Mouse (Mus musculus): ENCODE data around the gene Cntln. TPM values are rescaled to one million over a fixed set of nuclear protein-coding genes. Genes with fewer than 3 reads are reported as not detected.

Cntln gene
- polyA plus RNA-seq, 1 experiment from 2014 or later: 2.0 TPM

GRCm38 (mm10) chr4:85154361-85154760 lies 270.3 kb downstream of the Cntln start:
- Histone ChIP-seq H3K4me1 (ENCODE audit: insufficient read depth) (no peaks in the 10 kb centered on the region), H3K9ac (replicated peaks) (no peak overlapping the region), H3K27me3 (ENCODE audit: insufficient read depth, low read length) (no peaks in the 10 kb centered on the region), H3K36me3 (replicated peaks; ENCODE audit: insufficient read depth, low read length) (no peaks in the 10 kb centered on the region), H3K4me3 (ENCODE audit: low read depth, low read length) (no peak overlapping the region), H3K4me2 (ENCODE audit: low read depth, low read length) (no peak overlapping the region), H3K9me3 (ENCODE audit: low read length) (no peaks in the 10 kb centered on the region), H3K27ac (ENCODE audit: low read depth) (no peak overlapping the region)
- DNase-seq: no peak
- TF ChIP-seq EP300 (IDR thresholded peaks at IDR 0.05; ENCODE audit: low read depth) (no peak), CTCF (IDR thresholded peaks at IDR 0.05; ENCODE audit: low read depth) (no peak)
- no peak for ATAC-seq
- WGBS (ENCODE audit: insufficient replicate concordance): 78% methylated on average over 1 of the region's 1 CpGs

GRCm38 (mm10) chr4:85161156-85161555 lies 277.0 kb downstream of the Cntln start:
- H3K27me3 ChIP-seq (ENCODE audit: insufficient read depth, low read length): no peaks in the 10 kb centered on the region
- H3K4me2 ChIP-seq (ENCODE audit: low read depth, low read length): no peak overlapping the region
- WGBS (ENCODE audit: insufficient replicate concordance): 65% methylated on average over 4 of the region's 4 CpGs
- no peak overlapping the region for H3K9ac ChIP-seq (replicated peaks)
- H3K4me1 ChIP-seq (ENCODE audit: insufficient read depth): no peaks in the 10 kb centered on the region
- TF ChIP-seq EP300 (IDR thresholded peaks at IDR 0.05; ENCODE audit: low read depth): no peak
- TF ChIP-seq CTCF (IDR thresholded peaks at IDR 0.05; ENCODE audit: low read depth): no peak
- H3K27ac ChIP-seq (ENCODE audit: low read depth): no peak overlapping the region
- H3K4me3 ChIP-seq (ENCODE audit: low read depth, low read length): no peak overlapping the region
- H3K36me3 ChIP-seq (replicated peaks; ENCODE audit: insufficient read depth, low read length): no peaks in the 10 kb centered on the region
- no peaks in the 10 kb centered on the region for H3K9me3 ChIP-seq (ENCODE audit: low read length)
- DNase-seq: no peak
- ATAC-seq: no peak

DNA sequence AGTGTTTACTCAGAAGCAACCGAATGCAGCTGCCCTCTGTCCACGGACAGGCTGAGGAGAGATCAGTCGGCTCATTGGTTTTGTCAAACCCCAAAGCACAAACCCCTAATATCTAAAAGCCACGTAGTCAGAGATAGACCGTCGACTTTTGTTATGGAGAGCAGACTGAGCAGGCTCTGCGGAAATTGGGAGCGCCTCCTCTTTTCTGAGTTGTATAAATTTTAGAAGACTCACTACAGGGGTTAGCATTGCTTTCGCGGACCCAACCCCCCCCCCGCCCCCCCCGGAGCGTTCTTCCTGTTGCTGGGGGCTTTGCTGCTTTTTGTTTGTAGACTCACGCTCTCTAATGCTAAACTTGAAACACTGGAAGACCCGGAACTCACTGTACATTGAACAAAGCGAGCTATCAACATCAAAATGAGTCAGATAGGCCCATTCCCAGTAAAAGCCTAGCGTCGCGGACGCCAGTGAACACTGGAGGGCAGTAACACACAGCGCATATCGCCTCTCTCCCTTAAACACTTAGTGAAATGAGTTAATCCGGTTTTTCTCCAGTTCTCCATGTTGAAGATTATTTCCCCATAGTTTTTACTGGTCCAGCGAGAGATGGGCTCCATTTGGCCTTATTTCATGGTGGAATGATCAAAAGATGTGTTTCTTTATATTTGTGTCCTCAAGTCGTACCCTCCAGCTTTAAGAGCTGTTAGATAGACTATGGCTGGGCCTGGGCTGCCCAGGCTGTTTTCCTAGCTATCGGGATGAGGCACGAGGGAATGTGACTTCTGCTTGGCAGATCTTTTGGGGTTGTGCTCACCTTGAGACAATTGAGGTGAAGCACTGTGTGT lies 278.6 kb downstream of the Cntln start:
- peak; percentile 27 for DNase-seq
- peak; percentile 64 for TF ChIP-seq CTCF (IDR thresholded peaks at IDR 0.05; ENCODE audit: low read depth)
- TF ChIP-seq EP300 (IDR thresholded peaks at IDR 0.05; ENCODE audit: low read depth): no peak

DNA sequence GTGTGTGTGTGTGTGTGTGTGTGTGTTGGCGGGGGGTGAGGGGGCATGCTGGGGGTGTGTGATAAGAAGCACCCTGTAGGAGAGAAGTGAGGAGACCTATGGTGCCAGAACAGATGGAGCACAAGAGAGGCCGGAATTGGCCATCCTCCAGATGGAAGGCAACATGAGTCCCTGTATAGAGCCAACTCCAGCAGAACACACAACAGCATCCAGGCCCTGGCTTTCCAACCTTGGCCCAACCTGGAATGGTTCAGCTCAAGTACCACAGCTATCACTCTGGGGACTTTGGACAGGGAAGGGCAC lies 279.2 kb downstream of the Cntln start:
- H3K9ac ChIP-seq (replicated peaks): no peak overlapping the region
- no peaks in the 10 kb centered on the region for H3K4me1 ChIP-seq (ENCODE audit: insufficient read depth)
- WGBS (ENCODE audit: insufficient replicate concordance): 86% methylated on average over 2 of the region's 2 CpGs
- no peak overlapping the region for H3K27ac ChIP-seq (ENCODE audit: low read depth)
- no peak overlapping the region for H3K4me2 ChIP-seq (ENCODE audit: low read depth, low read length)
- no peak overlapping the region for H3K4me3 ChIP-seq (ENCODE audit: low read depth, low read length)
- DNase-seq (no peak), ATAC-seq (no peak)
- no peaks in the 10 kb centered on the region for H3K36me3 ChIP-seq (replicated peaks; ENCODE audit: insufficient read depth, low read length)
- H3K9me3 ChIP-seq (ENCODE audit: low read length): no peaks in the 10 kb centered on the region
- TF ChIP-seq CTCF (IDR thresholded peaks at IDR 0.05; ENCODE audit: low read depth) (no peak), EP300 (IDR thresholded peaks at IDR 0.05; ENCODE audit: low read depth) (no peak)
- no peaks in the 10 kb centered on the region for H3K27me3 ChIP-seq (ENCODE audit: insufficient read depth, low read length)

More for the DNA sequence above, 278.6 kb downstream of the Cntln start:
- Histone ChIP-seq H3K27ac (ENCODE audit: low read depth) (no peak overlapping the region), H3K9me3 (ENCODE audit: low read length) (no peaks in the 10 kb centered on the region), H3K4me3 (ENCODE audit: low read depth, low read length) (no peak overlapping the region), H3K9ac (replicated peaks) (no peak overlapping the region), H3K4me2 (ENCODE audit: low read depth, low read length) (peak overlapping the region; percentile 32; the same call in 1 of the 2 replicates), H3K27me3 (ENCODE audit: insufficient read depth, low read length) (no peaks in the 10 kb centered on the region), H3K4me1 (ENCODE audit: insufficient read depth) (no peaks in the 10 kb centered on the region), H3K36me3 (replicated peaks; ENCODE audit: insufficient read depth, low read length) (no peaks in the 10 kb centered on the region)
- WGBS (ENCODE audit: insufficient replicate concordance): 29% methylated on average over 27 of the region's 27 CpGs
- no peak for ATAC-seq

DNA sequence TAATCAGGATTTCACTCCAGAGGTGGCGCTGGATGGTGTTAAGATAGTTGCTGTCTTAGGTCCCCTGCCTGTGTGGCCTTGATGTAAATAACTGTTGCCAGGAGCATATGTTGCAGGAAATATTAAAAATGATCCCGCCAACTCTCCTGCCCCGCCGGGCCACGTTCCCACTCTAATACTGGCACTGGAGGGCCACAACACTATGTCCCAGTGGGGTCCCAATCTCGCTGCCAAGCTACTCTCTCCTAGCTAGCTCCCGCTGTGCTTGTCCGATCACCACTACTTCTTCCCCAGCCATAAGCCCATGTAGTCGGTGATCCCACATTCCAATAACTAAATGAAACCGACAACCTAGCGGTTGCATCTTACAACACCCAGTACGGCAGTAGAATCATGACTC lies 283.9 kb downstream of the Cntln start:
- no peak overlapping the region for H3K9ac ChIP-seq (replicated peaks)
- no peaks in the 10 kb centered on the region for H3K27me3 ChIP-seq (ENCODE audit: insufficient read depth, low read length)
- H3K9me3 ChIP-seq (ENCODE audit: low read length): no peaks in the 10 kb centered on the region
- 82% methylated on average over 12 of the region's 12 CpGs for WGBS (ENCODE audit: insufficient replicate concordance)
- H3K27ac ChIP-seq (ENCODE audit: low read depth): no peak overlapping the region
- H3K4me1 ChIP-seq (ENCODE audit: insufficient read depth): no peaks in the 10 kb centered on the region
- no peaks in the 10 kb centered on the region for H3K36me3 ChIP-seq (replicated peaks; ENCODE audit: insufficient read depth, low read length)
- TF ChIP-seq EP300 (IDR thresholded peaks at IDR 0.05; ENCODE audit: low read depth) (no peak), CTCF (IDR thresholded peaks at IDR 0.05; ENCODE audit: low read depth) (no peak)
- H3K4me3 ChIP-seq (ENCODE audit: low read depth, low read length): no peak overlapping the region
- no peak overlapping the region for H3K4me2 ChIP-seq (ENCODE audit: low read depth, low read length)
- ATAC-seq (no peak), DNase-seq (no peak)

DNA sequence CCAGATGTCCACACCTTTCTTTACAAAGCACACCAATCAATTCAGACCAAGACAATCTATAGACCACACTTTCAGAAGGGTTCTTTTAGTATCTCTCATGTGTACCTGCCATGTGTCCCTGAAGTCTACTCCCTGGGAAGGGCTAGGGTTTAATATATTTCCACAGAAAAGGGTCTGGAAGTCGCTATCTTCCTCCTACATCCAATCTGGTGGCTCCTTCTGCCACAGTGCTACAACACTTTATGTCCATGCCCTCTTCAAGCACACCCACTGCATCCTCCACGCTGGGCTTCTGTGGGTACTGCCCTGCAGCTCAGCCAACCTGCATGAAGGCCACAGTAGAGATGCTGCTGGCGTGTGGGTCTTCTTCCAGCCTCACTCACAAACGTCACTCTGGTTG lies 291.4 kb downstream of the Cntln start:
- 72% methylated on average over 4 of the region's 4 CpGs for WGBS (ENCODE audit: insufficient replicate concordance)
- Histone ChIP-seq H3K36me3 (replicated peaks; ENCODE audit: insufficient read depth, low read length) (no peaks in the 10 kb centered on the region), H3K4me2 (ENCODE audit: low read depth, low read length) (no peak overlapping the region), H3K27me3 (ENCODE audit: insufficient read depth, low read length) (no peaks in the 10 kb centered on the region), H3K9me3 (ENCODE audit: low read length) (no peaks in the 10 kb centered on the region), H3K27ac (ENCODE audit: low read depth) (no peak overlapping the region), H3K9ac (replicated peaks) (no peak overlapping the region), H3K4me3 (ENCODE audit: low read depth, low read length) (no peak overlapping the region), H3K4me1 (ENCODE audit: insufficient read depth) (no peaks in the 10 kb centered on the region)
- TF ChIP-seq CTCF (IDR thresholded peaks at IDR 0.05; ENCODE audit: low read depth): no peak
- ATAC-seq (no peak), DNase-seq (no peak)

All from liver, postnatal 0 days (tissue).